Mouse (Mus musculus) CH12.LX (cell line): ENCODE data around the gene Onecut3. TPM values are rescaled to one million over a fixed set of nuclear protein-coding genes. Genes with fewer than 3 reads are reported as not detected.

ENCODE experiments used
- DNase-seq: peaks from one replicate; pipeline ENCODE4 v3.0.0-alpha.2; 2013; ENCODE audit errors: extremely low read depth
- H3K27ac ChIP-seq: 2 replicates; pipeline ENCODE4 v1.5.1; 2012; ENCODE audit warnings: low read depth, mild to moderate bottlenecking, control low read depth, moderate library complexity; ENCODE audit not compliant: insufficient read depth
- H3K27me3 ChIP-seq: replicated peaks from 2 replicates; pipeline ENCODE3; 2012; ENCODE audit warnings: inconsistent platforms
- H3K36me3 ChIP-seq, 2 experiments: replicated peaks in 1 of 2; 2 replicates each; pipeline versions ENCODE3 to v1.6.1; 2012; ENCODE audit warnings: inconsistent platforms in 1 of 2, low read length in 1 of 2, mild to moderate bottlenecking in 1 of 2, mixed read lengths in 1 of 2, moderate library complexity in 1 of 2; ENCODE audit not compliant: control insufficient read depth in 1 of 2, insufficient read depth in 1 of 2
- H3K4me1 ChIP-seq, 2 experiments: 2 replicates each; pipeline ENCODE4 v1.6.1; 2012; ENCODE audit warnings: inconsistent platforms in 1 of 2, moderate library complexity in 1 of 2; ENCODE audit not compliant: insufficient read depth in 2 of 2, control insufficient read depth in 1 of 2
- H3K4me2 ChIP-seq: 2 replicates; pipeline ENCODE4 v1.6.1; 2012; ENCODE audit warnings: low read depth, mild to moderate bottlenecking, control low read depth; ENCODE audit not compliant: poor library complexity, insufficient read depth, severe bottlenecking
- H3K4me3 ChIP-seq, 3 experiments: fragments of 150-350 bp in 1 of 3; sonication (generic) in 1 of 3; replicated peaks in 1 of 3; 2 replicates each; pipeline versions ENCODE3 to v1.5.1; 2011 to 2012; ENCODE audit warnings: low read depth in 2 of 3, low read length in 2 of 3, mild to moderate bottlenecking in 2 of 3, moderate library complexity in 2 of 3, control low read depth in 1 of 3, improper control_type of control experiment in 1 of 3, inconsistent platforms in 1 of 3, mixed read lengths in 1 of 3; ENCODE audit not compliant: poor library complexity in 1 of 3
- H3K79me2 ChIP-seq: replicated peaks from 2 replicates; pipeline ENCODE4 v1.6.1; 2012; ENCODE audit warnings: mild to moderate bottlenecking, moderate library complexity; ENCODE audit not compliant: control insufficient read depth, poor library complexity, insufficient read depth, severe bottlenecking; ENCODE audit errors: extremely low read depth
- H3K9ac ChIP-seq: 2 replicates; pipeline ENCODE4 v1.6.1; 2012; ENCODE audit warnings: low read depth, mild to moderate bottlenecking, control low read depth, moderate library complexity; ENCODE audit not compliant: insufficient read depth
- H3K9me3 ChIP-seq: replicated peaks from 2 replicates; pipeline ENCODE3; 2012; ENCODE audit warnings: low read length, inconsistent platforms, mixed read lengths
- BHLHE40 ChIP-seq: IDR thresholded peaks from 2 replicates; pipeline ENCODE4 v1.6.1; 2011; ENCODE audit warnings: mild to moderate bottlenecking, low read depth, low read length, improper control_type of control experiment
- CHD2 ChIP-seq: IDR thresholded peaks from 2 replicates; pipeline ENCODE4 v1.6.1; 2011; ENCODE audit warnings: low read length, improper control_type of control experiment
- CTCF ChIP-seq, 2 experiments: IDR thresholded peaks in 1 of 2; conservative IDR thresholded peaks in 1 of 2; 2 replicates each; pipeline ENCODE4 v1.5.1; 2011 to 2012; ENCODE audit warnings: low read depth in 2 of 2, low read length in 2 of 2, improper control_type of control experiment in 1 of 2, inconsistent platforms in 1 of 2, mild to moderate bottlenecking in 1 of 2, moderate library complexity in 1 of 2
- ELF1 ChIP-seq: IDR thresholded peaks from 2 replicates; pipeline ENCODE4 v1.6.1; 2014; ENCODE audit warnings: low read depth, mild to moderate bottlenecking, inconsistent platforms, low read length, improper control_type of control experiment
- GABPA ChIP-seq: IDR thresholded peaks from 2 replicates; pipeline ENCODE4 v1.6.1; 2012; ENCODE audit warnings: low read depth, low read length, improper control_type of control experiment, inconsistent platforms; ENCODE audit not compliant: insufficient replicate concordance
- HCFC1 ChIP-seq: IDR thresholded peaks from 2 replicates; pipeline ENCODE4 v1.6.1; 2012; ENCODE audit warnings: low read depth, mild to moderate bottlenecking, inconsistent platforms, low read length, improper control_type of control experiment
- IRF4 ChIP-seq: IDR thresholded peaks from 2 replicates; pipeline ENCODE4 v1.6.1; 2014; ENCODE audit warnings: low read depth, mild to moderate bottlenecking, inconsistent platforms, low read length, improper control_type of control experiment
- JUN ChIP-seq: IDR thresholded peaks from 2 replicates; pipeline ENCODE4 v1.6.1; 2011; ENCODE audit warnings: low read depth, mild to moderate bottlenecking, low read length, improper control_type of control experiment, moderate library complexity; ENCODE audit not compliant: insufficient read depth
- JUND ChIP-seq: conservative IDR thresholded peaks from 2 replicates; pipeline ENCODE4 v1.6.1; 2011; ENCODE audit warnings: low read depth, low read length, improper control_type of control experiment
- KAT2A ChIP-seq: IDR thresholded peaks from 2 replicates; pipeline ENCODE4 v1.6.1; 2012; ENCODE audit warnings: low read length, improper control_type of control experiment, inconsistent platforms; ENCODE audit not compliant: insufficient replicate concordance
- MAX ChIP-seq: IDR thresholded peaks from 2 replicates; pipeline ENCODE4 v1.6.1; 2011; ENCODE audit warnings: low read length, improper control_type of control experiment
- MXI1 ChIP-seq: IDR thresholded peaks from 2 replicates; pipeline ENCODE4 v1.6.1; 2011; ENCODE audit warnings: mild to moderate bottlenecking, low read depth, low read length, improper control_type of control experiment
- MYC ChIP-seq: IDR thresholded peaks from 2 replicates; pipeline ENCODE4 v1.6.1; 2011; ENCODE audit warnings: low read depth, mild to moderate bottlenecking, improper control_type of control experiment, low read length
- PAX5 ChIP-seq: IDR thresholded peaks from 2 replicates; pipeline ENCODE4 v1.6.1; 2012; ENCODE audit warnings: low read length, inconsistent platforms, mixed read lengths
- RCOR1 ChIP-seq: conservative IDR thresholded peaks from 2 replicates; pipeline ENCODE4 v1.6.1; 2012; ENCODE audit warnings: low read depth, mild to moderate bottlenecking, inconsistent platforms, low read length, improper control_type of control experiment
- TBP ChIP-seq: conservative IDR thresholded peaks from 2 replicates; pipeline ENCODE4 v1.6.1; 2011; ENCODE audit warnings: low read depth, low read length, improper control_type of control experiment
- USF2 ChIP-seq: conservative IDR thresholded peaks from 2 replicates; pipeline ENCODE4 v1.6.1; 2011; ENCODE audit warnings: low read depth, low read length, improper control_type of control experiment
- dilution Hi-C: fragments of 300-500 bp; cut with MboI; formaldehyde crosslinking; loops from 2 replicates; pipeline ENCODE4 v1.14.3; 2020; ENCODE audit warnings: low sequenced_read_pairs; ENCODE audit not compliant: extremely low pct_unique_long_range_greater_than_20kb, extremely low pct_ligation_motif_present
- in situ Hi-C: fragments of 300-500 bp; cut with MboI; formaldehyde crosslinking; loops from 3 replicates; pipeline ENCODE4 v1.14.3; 2019; ENCODE audit warnings: low sequenced_read_pairs, low pct_ligation_motif_present, low pct_unique_long_range_greater_than_20kb, mixed read lengths
- polyA plus RNA-seq: library from polyadenylated mRNA; unstranded; fragments of >175 nt; gene quantifications from 2 replicates; pipeline ENCODE4 v1.2.1, GENCODE M21; 2012; ENCODE audit warnings: low read depth; ENCODE audit not compliant: insufficient read length
- total RNA-seq, 2 experiments: library from RNA; depleted of rRNA; stranded (reverse); fragments of 300-350 nt in 1 of 2; fragments of >200 nt in 1 of 2; gene quantifications; 2 replicates each; pipeline ENCODE4 v1.2.3; 2012 to 2014

The Onecut3 gene
- total and polyA plus RNA-seq, 3 experiments, result not detected

- Histone ChIP-seq H3K27me3 (peaks cover 40% of the 10 kb centered on the region), H3K9ac (no peak overlapping the region), H3K36me3 (no peaks in the 10 kb centered on the region), H3K9me3 (peaks cover 5% of the 10 kb centered on the region), H3K27ac (no peak overlapping the region), H3K4me3 (no peak overlapping the region), H3K79me2 (no peaks in the 10 kb centered on the region), H3K4me1 (peaks cover 0 to 6% of the 10 kb centered on the region in 2 experiments; a peak in 2 of 4 replicates), H3K4me2 (no peak overlapping the region)
- DNase-seq, result no peak
- TF ChIP-seq HCFC1, result no peak
- TF ChIP-seq IRF4, result no peak
- TF ChIP-seq CHD2, result no peak
- TF ChIP-seq PAX5, result no peak
- TF ChIP-seq KAT2A, result no peak
- TF ChIP-seq JUND, result no peak
- no peak for TF ChIP-seq JUN
- no peak for TF ChIP-seq GABPA
- TF ChIP-seq TBP, result no peak
- no peak for TF ChIP-seq ELF1
- TF ChIP-seq CTCF (conservative IDR thresholded peaks at IDR 0.05 in 1 of 2, IDR thresholded peaks at IDR 0.05 in 1 of 2; ENCODE audit: low read depth in 2 of 2, low read length in 2 of 2), result no peak
- no peak for TF ChIP-seq MAX
- TF ChIP-seq MXI1, result no peak
- dilution Hi-C loops (no loop called here), in situ Hi-C loops (no loop called here)
These were observed 41.0 kb upstream of the Onecut3 start for GRCm38 (mm10) chr10:80453601-80454000.

- Histone ChIP-seq H3K36me3 (no peaks in the 10 kb centered on the region), H3K9ac (no peak overlapping the region), H3K4me3 (no peak overlapping the region), H3K27ac (no peak overlapping the region)
- dilution Hi-C loops, result no loop called here
- no peak for TF ChIP-seq BHLHE40
- no peak for TF ChIP-seq JUND
- TF ChIP-seq MXI1, result no peak
- no peak for TF ChIP-seq JUN
- TF ChIP-seq ELF1, result no peak
- no peak for TF ChIP-seq KAT2A
- TF ChIP-seq RCOR1, result no peak
- TF ChIP-seq USF2, result no peak
- no peak for TF ChIP-seq MYC
- TF ChIP-seq PAX5, result no peak
- TF ChIP-seq, all 38 proteins: peak for 0
- peaks cover 0 to 6% of the 10 kb centered on the region in 2 experiments; a peak in 3 of 4 replicates for H3K4me1 ChIP-seq
- peaks cover 34% of the 10 kb centered on the region for H3K27me3 ChIP-seq
- in situ Hi-C loops, result no loop called here
- DNase-seq, result no peak
- H3K79me2 ChIP-seq, result no peaks in the 10 kb centered on the region
- H3K9me3 ChIP-seq, result peaks cover 5% of the 10 kb centered on the region
- H3K4me2 ChIP-seq, result no peak overlapping the region
These were observed 39.9 kb upstream of the Onecut3 start for GRCm38 (mm10) chr10:80454781-80455180.
